Mouse (Mus musculus) heart, postnatal 36 days (tissue): ENCODE data around the gene Tmem97. TPM values are rescaled to one million over a fixed set of nuclear protein-coding genes. Genes with fewer than 3 reads are reported as not detected.
"Not testable (repeated sequence)": the region's sequence is repeated elsewhere in the genome, so short reads cannot be mapped to it uniquely, and the experiment has no call there.

Experiments used
- DNase-seq, 2 experiments: peaks; one replicate each; pipeline ENCODE4 v3.0.0; 2021 to 2022
- intact Hi-C: fragments of 180-260 bp; cut with DNase I; formaldehyde crosslinking; loops from one replicate; pipeline ENCODE4 v1.15.1; 2025
- total RNA-seq, 2 experiments: library from RNA; stranded (reverse); gene quantifications; 2 replicates each; pipeline ENCODE4 v1.2.3; 2021

Gene Tmem97
- total RNA-seq, 2 experiments from 2014 or later = 4.8 to 5.1 TPM

- intact Hi-C loops = loop anchor here (10.0 kb wide), 1 partner anchor 399 kb away; no protein-coding TSS in a partner anchor
- no peak for DNase-seq
Observed at GRCm38 (mm10) chr11:78556070-78556469, 5.5 kb upstream of the Tmem97 start.

GRCm38 (mm10) chr11:78555623-78556022, 5.0 kb upstream of the Tmem97 start:
- no peak for DNase-seq
- intact Hi-C loops = loop anchor here (10.0 kb wide), 1 partner anchor 399 kb away; no protein-coding TSS in a partner anchor

GRCm38 (mm10) chr11:78551059-78551398, 452 bp upstream of the Tmem97 start:
- no peak for DNase-seq
- intact Hi-C loops = loop anchor here (10.0 kb wide), 1 partner anchor 404 kb away; no protein-coding TSS in a partner anchor

- intact Hi-C loops = no loop called here
- DNase-seq = no peak
Observed at GRCm38 (mm10) chr11:78549491-78549987, 1.0 kb downstream of the Tmem97 start.

- no peak for DNase-seq
- intact Hi-C loops = no loop called here
Observed at GRCm38 (mm10) chr11:78547718-78548460, 2.7 kb downstream of the Tmem97 start.

DNA sequence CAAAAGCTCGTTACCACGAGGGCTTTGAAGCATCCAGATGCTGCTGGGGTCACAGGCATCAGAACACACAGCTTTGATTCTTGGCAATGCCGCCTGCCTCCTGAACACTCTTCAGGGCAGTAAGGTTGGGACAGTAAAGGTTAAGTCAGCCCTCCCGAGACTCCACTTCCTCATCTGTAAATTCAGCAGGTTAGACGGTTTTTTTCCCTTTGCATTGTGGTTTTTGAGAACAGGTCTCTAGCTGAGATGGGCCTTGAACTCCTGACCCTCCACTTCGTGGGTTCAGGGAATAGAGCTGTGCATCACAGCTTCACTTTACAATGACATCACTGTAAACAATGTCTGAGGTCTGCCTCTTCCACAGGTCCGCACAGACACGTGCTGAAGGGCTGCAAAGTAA, 5.4 kb downstream of the Tmem97 start:
- no peak for DNase-seq
- intact Hi-C loops = no loop called here

DNA sequence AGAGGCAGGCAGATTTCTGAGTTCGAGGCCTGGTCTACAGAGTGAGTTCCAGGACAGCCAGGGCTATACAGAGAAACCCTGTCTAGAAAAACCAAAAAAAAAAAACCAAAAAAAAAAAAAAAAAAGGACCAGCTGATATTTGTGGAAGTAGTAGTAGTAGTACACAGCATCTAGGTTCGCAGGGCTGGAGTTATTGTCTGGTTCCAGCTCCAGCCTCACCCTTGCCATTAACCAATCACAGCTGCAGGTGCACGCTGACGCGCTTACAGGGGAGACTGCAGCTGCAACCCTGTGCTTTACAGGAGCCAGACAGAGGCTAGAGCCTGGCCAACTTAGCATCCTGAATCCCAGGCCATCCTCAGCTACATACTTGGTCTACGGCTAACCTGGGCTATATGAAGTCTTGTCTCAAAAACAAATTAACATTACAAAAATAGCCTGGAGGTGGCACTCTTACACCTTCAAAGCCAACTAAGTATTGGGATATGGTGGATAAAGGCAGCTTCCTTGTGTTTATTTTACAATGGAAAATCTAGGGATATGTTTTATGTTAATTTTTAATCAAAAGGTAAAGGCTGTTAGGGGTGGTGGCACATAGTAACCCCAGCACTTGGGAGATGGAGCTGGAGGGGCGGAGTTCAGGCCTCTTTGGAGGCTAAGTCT, 6.0 kb downstream of the Tmem97 start:
- intact Hi-C loops = no loop called here
- DNase-seq = no peak

GRCm38 (mm10) chr11:78540358-78540757, 10.2 kb downstream of the Tmem97 start:
- intact Hi-C loops = no loop called here
- no peak for DNase-seq

GRCm38 (mm10) chr11:78536690-78537084, 13.9 kb downstream of the Tmem97 start:
- no peak for DNase-seq
- intact Hi-C loops = no loop called here

DNA sequence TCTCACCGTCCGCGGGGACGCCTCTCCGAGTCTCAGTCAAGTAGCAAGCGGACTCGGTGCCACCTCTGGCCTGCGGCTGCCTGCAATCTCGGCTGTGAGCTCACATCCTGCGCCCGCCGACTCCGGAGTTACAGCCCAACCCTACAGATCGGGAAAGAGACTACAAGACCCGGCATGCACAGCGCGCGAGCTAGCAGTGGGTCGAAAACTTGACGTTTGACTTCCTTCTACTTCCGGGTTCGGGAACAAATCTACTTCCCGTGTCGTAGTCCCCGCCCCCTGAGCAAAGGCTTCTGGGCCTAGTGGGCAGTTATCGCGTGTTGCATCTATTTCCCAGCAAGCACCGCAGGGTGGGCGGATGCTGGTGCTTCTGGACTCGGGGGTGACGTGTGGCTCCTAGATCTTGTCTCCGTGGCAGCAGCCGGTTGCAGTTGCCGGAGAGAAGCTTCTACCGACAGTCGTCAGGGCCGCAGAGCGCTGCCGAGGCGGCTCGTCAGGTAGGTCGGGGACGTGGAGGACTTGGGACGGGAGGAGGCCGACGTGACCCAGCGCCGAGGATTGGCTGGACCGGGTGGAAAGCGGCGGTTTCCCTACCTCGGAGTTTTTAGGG, 14.4 kb downstream of the Tmem97 start, which contains the start of the genes Tnfaip1 and Ift20:
Gene Tnfaip1, minus strand, starts transcription at position 253 of the 610 bp plus-strand sequence.
Gene Ift20, plus strand, starts transcription at position 282 of the 610 bp plus-strand sequence.
- peak; percentile 92 to 94 for DNase-seq
- intact Hi-C loops = no loop called here

DNA sequence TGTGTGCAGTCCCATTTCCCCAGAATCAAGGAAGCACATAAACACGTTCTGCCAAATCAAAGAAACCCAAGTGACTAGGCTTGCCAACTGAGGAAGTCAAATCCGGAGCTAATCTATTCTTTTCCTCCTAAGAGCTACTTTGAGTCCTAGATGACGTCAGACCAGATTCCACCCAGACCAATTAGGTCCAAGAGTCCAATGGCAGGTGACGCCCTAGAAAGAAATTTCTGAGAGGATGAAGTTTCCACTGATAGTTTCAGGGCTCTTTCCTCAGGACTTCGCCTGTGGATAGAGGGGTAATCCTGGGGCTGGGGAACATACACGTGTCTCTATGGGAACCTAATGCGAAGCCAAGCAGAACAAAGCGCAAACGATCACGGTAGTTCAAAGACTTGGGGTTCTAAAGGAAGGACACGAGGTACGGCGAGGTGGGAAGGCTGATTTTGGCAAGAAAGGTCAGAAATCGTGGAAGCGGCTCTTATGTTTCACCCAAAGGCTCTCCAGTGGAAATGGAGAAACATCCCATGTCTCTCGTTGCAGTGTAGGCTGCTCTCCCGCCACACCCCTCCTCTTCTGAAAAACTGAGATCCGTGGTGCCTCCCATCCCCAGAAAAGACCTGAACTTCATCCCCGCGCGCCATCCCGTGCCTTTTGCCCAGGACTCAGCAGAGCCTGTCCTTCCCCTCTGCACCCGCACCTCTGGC, 15.0 kb downstream of the Tmem97 start:
- peak; percentile 35 to 49 for DNase-seq
- intact Hi-C loops = no loop called here

- intact Hi-C loops = no loop called here
- no peak for DNase-seq
Observed at GRCm38 (mm10) chr11:78534516-78534915, 16.1 kb downstream of the Tmem97 start.

GRCm38 (mm10) chr11:78531515-78531914, 19.1 kb downstream of the Tmem97 start:
- DNase-seq = not testable (repeated sequence)
- intact Hi-C loops = loop anchor here (2.0 kb wide), 1 partner anchor 19 kb away; the partner anchor contains the start of genes Poldip2 and Tmem199

DNA sequence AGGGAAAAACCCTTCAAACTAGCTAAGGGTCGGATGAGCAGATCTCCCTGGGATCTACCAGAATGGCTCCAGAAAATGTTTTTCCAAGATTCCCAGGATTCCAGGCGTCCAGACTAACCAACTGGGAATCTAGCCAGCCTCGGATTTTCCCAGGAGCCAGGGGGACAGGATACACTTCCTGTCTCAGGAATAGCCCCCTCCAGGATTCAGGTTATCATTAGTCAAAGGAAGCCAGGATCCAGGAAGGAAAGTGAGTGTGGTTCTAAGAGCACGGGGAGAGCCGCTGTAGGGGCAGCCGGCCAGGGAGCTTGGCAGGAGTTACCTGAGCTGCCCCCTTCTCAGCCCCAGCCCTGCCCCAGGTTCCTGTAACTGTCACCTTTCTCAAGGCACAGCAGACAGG, 19.5 kb downstream of the Tmem97 start:
- DNase-seq = peak; percentile 63 to 65
- intact Hi-C loops = loop anchor here (2.0 kb wide), 1 partner anchor 18 kb away; the partner anchor contains the start of genes Poldip2 and Tmem199

GRCm38 (mm10) chr11:78530001-78530400, 20.6 kb downstream of the Tmem97 start:
- intact Hi-C loops = loop anchor here (2.0 kb wide), 1 partner anchor 17 kb away; the partner anchor contains the start of genes Poldip2 and Tmem199
- DNase-seq = no peak

DNA sequence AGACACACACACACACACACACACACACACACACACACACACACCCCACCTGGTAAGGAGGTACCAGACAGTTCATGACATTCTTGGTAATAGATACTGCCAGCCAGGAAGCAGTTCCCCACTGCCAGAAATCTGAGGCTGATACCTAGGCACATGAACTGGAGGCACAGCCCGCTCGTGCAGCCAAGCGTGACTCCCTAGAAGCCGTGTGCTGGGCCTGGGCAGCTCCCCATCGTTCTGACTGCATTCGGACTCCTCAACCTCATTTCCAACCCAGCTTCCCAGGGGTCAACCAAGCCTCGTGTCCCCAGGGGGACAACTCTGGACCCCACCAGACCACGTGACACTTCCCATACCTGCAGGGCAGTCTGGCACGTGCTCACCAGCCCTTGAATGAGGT, 21.9 kb downstream of the Tmem97 start:
- no peak for DNase-seq
- intact Hi-C loops = no loop called here

DNA sequence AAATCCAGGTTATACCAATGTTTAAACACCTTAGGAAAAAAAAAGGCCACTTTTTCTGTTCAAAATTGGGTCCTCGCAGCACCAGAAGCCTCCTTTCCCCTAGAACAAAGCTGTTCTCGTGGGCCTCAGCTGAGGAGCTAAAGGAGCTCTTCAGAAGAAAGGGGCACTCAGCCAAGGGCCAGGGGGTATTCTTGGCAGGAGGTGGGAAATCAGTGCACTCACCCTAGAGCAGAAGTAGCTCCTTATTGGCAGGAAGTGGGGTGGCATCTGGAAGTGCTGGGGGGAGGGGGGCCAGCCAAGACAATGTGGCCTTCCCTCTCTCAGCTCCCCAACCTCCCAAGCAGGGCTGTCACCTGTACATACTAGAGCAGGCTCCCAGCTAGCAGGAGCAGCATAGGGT, 25.7 kb downstream of the Tmem97 start:
- intact Hi-C loops = no loop called here
- no peak for DNase-seq

- no peak for DNase-seq
- intact Hi-C loops = no loop called here
Observed at GRCm38 (mm10) chr11:78523241-78523955, 27.2 kb downstream of the Tmem97 start.

DNA sequence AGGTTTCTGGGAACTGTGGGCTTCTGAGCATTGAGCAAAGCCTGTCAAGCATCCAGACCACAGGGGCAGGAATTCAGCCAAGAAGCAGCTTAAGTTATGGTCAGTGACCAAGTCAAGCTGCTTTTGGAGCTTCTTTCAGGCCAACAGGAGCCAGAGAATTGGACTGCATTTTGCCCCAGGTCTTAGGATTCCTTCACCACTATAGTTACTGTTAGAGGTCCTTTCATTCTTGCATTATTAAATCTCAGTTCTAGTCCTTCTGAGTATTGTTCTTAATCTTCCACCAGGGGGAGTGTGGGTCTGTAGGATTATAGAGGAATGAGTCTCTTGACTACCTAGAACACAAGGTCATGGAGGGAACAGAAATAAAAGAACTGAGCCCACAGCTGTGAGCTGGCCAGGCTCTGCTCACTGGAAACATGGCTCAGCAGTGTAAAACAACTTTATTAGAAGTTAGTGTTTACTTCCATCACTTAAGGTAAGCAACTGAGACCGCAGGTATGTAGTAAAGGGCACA, 28.0 kb downstream of the Tmem97 start:
- intact Hi-C loops = no loop called here

More for the DNA sequence above, 28.0 kb downstream of the Tmem97 start:
- DNase-seq = peak in 1 of 2 experiments; percentile 31
